In genomic region chr4:139145156-139145555, GRCm38 (mm10) we compare ENCODE assay signal across 12 mouse cellular contexts. TPM values are rescaled to one million over a fixed set of nuclear protein-coding genes. Genes with fewer than 3 reads are reported as not detected.
DNase-seq lines count a peak whose midpoint lies in the region; ATAC-seq and TF ChIP-seq lines count a peak whose summit lies in the region.
"Had no signal": no experiment of that assay in that cellular context is flagged by ENCODE, and none has a peak within 500 bp of the region (broad histone marks: within the 10 kb centered on the region; RNA-seq: fewer than 3 reads in every experiment).

No protein-coding gene starts in this region.

- no peaks in the 10 kb centered on the region for H3K9me3 ChIP-seq in hindbrain, embryonic 11.5 days (ENCODE audit: control insufficient read depth, low read length)
- H3K9me3 ChIP-seq in hindbrain, embryonic 14.5 days (ENCODE audit: control insufficient read depth, low read length) = peaks cover 15% of the 10 kb centered on the region

- no peak overlapping the region for H3K4me2 ChIP-seq in hindbrain, embryonic 11.5 days (replicated peaks; ENCODE audit: low read depth, low read length)
- H3K4me2 ChIP-seq in hindbrain, embryonic 14.5 days (replicated peaks) = no peak overlapping the region
- H3K4me2 ChIP-seq: hindbrain, embryonic 15.5 days; limb, embryonic 13.5 days had no signal

- no peaks in the 10 kb centered on the region for H3K36me3 ChIP-seq in hindbrain, embryonic 11.5 days (ENCODE audit: control insufficient read depth, insufficient read depth, low read length)
- H3K36me3 ChIP-seq in hindbrain, embryonic 14.5 days (replicated peaks; ENCODE audit: control insufficient read depth, insufficient read depth) = no peaks in the 10 kb centered on the region
- H3K36me3 ChIP-seq in thymus, adult 2 months (ENCODE audit: control insufficient read depth, insufficient read depth, low read length) = no peaks in the 10 kb centered on the region
- H3K36me3 ChIP-seq: hindbrain, embryonic 15.5 days; limb, embryonic 13.5 days had no signal

- H3K4me1 ChIP-seq in hindbrain, embryonic 11.5 days (replicated peaks; ENCODE audit: control insufficient read depth, insufficient read depth, low read length) = no peaks in the 10 kb centered on the region
- 0 out of 2 replicates have a peak, but pooled peaks cover 3% of the 10 kb centered on the region for H3K4me1 ChIP-seq in hindbrain, embryonic 14.5 days (replicated peaks; ENCODE audit: control insufficient read depth, insufficient read depth, low read length)
- H3K4me1 ChIP-seq in thymus, adult 2 months (replicated peaks; ENCODE audit: control insufficient read depth, insufficient read depth, low read length) = no peaks in the 10 kb centered on the region
- H3K4me1 ChIP-seq: hindbrain, embryonic 15.5 days had no signal

- no peak overlapping the region for H3K27ac ChIP-seq in hindbrain, embryonic 11.5 days (ENCODE audit: low read depth, low read length)
- no peak overlapping the region for H3K27ac ChIP-seq in hindbrain, embryonic 14.5 days
- no peak overlapping the region for H3K27ac ChIP-seq in thymus, adult 2 months (ENCODE audit: control insufficient read depth, insufficient read depth, low read length)
- H3K27ac ChIP-seq: hindbrain, embryonic 15.5 days; limb, embryonic 13.5 days had no signal

- no peak for TF ChIP-seq CTCF in thymus, adult 2 months (IDR thresholded peaks at IDR 0.05; ENCODE audit: borderline replicate concordance, control insufficient read depth, extremely low read depth, insufficient read depth, low read length, poor library complexity)

- ATAC-seq in hindbrain, embryonic 11.5 days (ENCODE audit: low FRiP score) = no peak
- no peak for ATAC-seq in hindbrain, embryonic 14.5 days (ENCODE audit: low FRiP score)
- ATAC-seq in erythroblast, adult 5-6 weeks (replicated peaks; ENCODE audit: low FRiP score, poor library complexity, severe bottlenecking) = 0 out of 2 replicates have a peak, but pooled peaks have one; percentile 44

- peak; percentile 35 for DNase-seq in hindbrain, embryonic 11.5 days (ENCODE audit: low spot score)
- no peak for DNase-seq in hindbrain, embryonic 14.5 days (ENCODE audit: low spot score)
- peak; percentile 17 for DNase-seq in thymus, postnatal 25 days
- DNase-seq in thymus, adult 2 months = no peak
- DNase-seq in right cerebral cortex, postnatal 36 days (ENCODE audit: low spot score in 2 of 2) = no peak
- no peak for DNase-seq in right cerebral cortex, postnatal 10 days (ENCODE audit: low spot score in 2 of 2)
- no peak for DNase-seq in right cerebral cortex, adult 2 months (ENCODE audit: low spot score in 2 of 2)
- DNase-seq: thymus, adult 18-20 months had no signal

- H3K4me3 ChIP-seq in hindbrain, embryonic 11.5 days (ENCODE audit: low read depth, low read length) = no peak overlapping the region
- H3K4me3 ChIP-seq in hindbrain, embryonic 14.5 days (replicated peaks; ENCODE audit: low read length) = no peak overlapping the region
- H3K4me3 ChIP-seq in thymus, adult 2 months (ENCODE audit: control insufficient read depth, insufficient read depth, low read length) = no peak overlapping the region
- H3K4me3 ChIP-seq: erythroblast, embryonic 14.5 days; hindbrain, embryonic 15.5 days; limb, embryonic 13.5 days had no signal

- TF ChIP-seq POLR2A in thymus, adult 2 months (IDR thresholded peaks at IDR 0.05; ENCODE audit: control insufficient read depth, extremely low read depth, insufficient read depth, low read length, poor library complexity) = no peak

- H3K9ac ChIP-seq in hindbrain, embryonic 11.5 days (ENCODE audit: low read depth, low read length) = no peak overlapping the region
- no peak overlapping the region for H3K9ac ChIP-seq in hindbrain, embryonic 14.5 days
- H3K9ac ChIP-seq: hindbrain, embryonic 15.5 days; limb, embryonic 13.5 days had no signal

- no peaks in the 10 kb centered on the region for H3K27me3 ChIP-seq in hindbrain, embryonic 11.5 days (ENCODE audit: control insufficient read depth, insufficient read depth, low read length)
- no peaks in the 10 kb centered on the region for H3K27me3 ChIP-seq in hindbrain, embryonic 14.5 days (ENCODE audit: control insufficient read depth, insufficient read depth, low read length)
- no peaks in the 10 kb centered on the region for H3K27me3 ChIP-seq in thymus, adult 2 months (ENCODE audit: control insufficient read depth, insufficient read depth, low read length)
- H3K27me3 ChIP-seq: hindbrain, embryonic 15.5 days; limb, embryonic 13.5 days had no signal

- 94% methylated on average over 11 of the region's 11 CpGs for WGBS in hindbrain, embryonic 11.5 days
- 95% methylated on average over 11 of the region's 11 CpGs for WGBS in hindbrain, embryonic 14.5 days
- WGBS in thymus, adult 2 months = 94% methylated on average over 11 of the region's 11 CpGs

RNA-seq across cellular contexts. Expression of gene Minos1, which starts 14.2 kb away (rescaled TPM):
- polyA plus RNA-seq in hindbrain, embryonic 11.5 days (2014; fragmentation: Nextera tagmentation; extraction: Ambion mirVana) = 399 TPM in 2 replicates
- polyA plus RNA-seq in hindbrain, embryonic 14.5 days (2014; fragmentation: Nextera tagmentation; extraction: Ambion mirVana) = 391 and 450 TPM in 2 replicates
- 38.0 and 65.3 TPM in 2 replicates for polyA plus RNA-seq in thymus, adult 2 months (2012; rRNA removed)
- total RNA-seq in erythroblast, adult 5-6 weeks (2015; ENCODE audit: low replicate concordance) = 103 and 127 TPM in 2 replicates
- 36.6 and 91.7 TPM in 2 replicates for total RNA-seq in erythroblast, adult 5-6 weeks (2017; ENCODE audit: low replicate concordance)

RNA-seq across cellular contexts. Expression of gene Capzb, which starts 47.5 kb away (rescaled TPM):
- polyA plus RNA-seq in hindbrain, embryonic 11.5 days (2014; fragmentation: Nextera tagmentation; extraction: Ambion mirVana) = 239 and 255 TPM in 2 replicates
- 248 and 249 TPM in 2 replicates for polyA plus RNA-seq in hindbrain, embryonic 14.5 days (2014; fragmentation: Nextera tagmentation; extraction: Ambion mirVana)
- polyA plus RNA-seq in thymus, adult 2 months (2012; rRNA removed) = 167 and 213 TPM in 2 replicates
- total RNA-seq in erythroblast, adult 5-6 weeks (2015; ENCODE audit: low replicate concordance) = 128 and 139 TPM in 2 replicates
- 29.7 and 37.6 TPM in 2 replicates for total RNA-seq in erythroblast, adult 5-6 weeks (2017; ENCODE audit: low replicate concordance)

RNA-seq across cellular contexts. Expression of gene Nbl1, which starts 52.4 kb away (rescaled TPM):
- polyA plus RNA-seq in hindbrain, embryonic 11.5 days (2014; fragmentation: Nextera tagmentation; extraction: Ambion mirVana) = 17.2 and 19.6 TPM in 2 replicates
- polyA plus RNA-seq in hindbrain, embryonic 14.5 days (2014; fragmentation: Nextera tagmentation; extraction: Ambion mirVana) = 47.8 and 47.9 TPM in 2 replicates
- 35.7 and 36.3 TPM in 2 replicates for polyA plus RNA-seq in thymus, adult 2 months (2012; rRNA removed)
- not detected in 2 replicates for total RNA-seq in erythroblast, adult 5-6 weeks (2015; ENCODE audit: low replicate concordance)
- total RNA-seq in erythroblast, adult 5-6 weeks (2017; ENCODE audit: low replicate concordance) = not detected in 2 replicates

Comparison
In these comparisons a context has a peak if more than half of its experiments do, and no peak if none do; other contexts are left out.
1. DNase-seq: peak in hindbrain, embryonic 11.5 days (single experiment) and thymus, postnatal 25 days (single experiment); none in hindbrain, embryonic 14.5 days (single experiment), thymus, adult 2 months (single experiment), right cerebral cortex, postnatal 36 days (0 of 2), right cerebral cortex, postnatal 10 days (0 of 2) and right cerebral cortex, adult 2 months (0 of 2).